Mouse (Mus musculus) activated CD4-positive, CD25-positive, alpha-beta regulatory T cell, adult 9 weeks (primary cell): ENCODE measurements around the gene Podxl. TPM values are rescaled to one million over a fixed set of nuclear protein-coding genes. Genes with fewer than 3 reads are reported as not detected.

ENCODE experiments used
- polyA plus RNA-seq: library from polyadenylated mRNA; unstranded; fragments of 100-300 nt; shearing (Covaris generic); gene quantifications from one replicate; pipeline ENCODE4 v1.2.1, GENCODE M21; 2017

Gene Podxl
- polyA plus RNA-seq, result not detected

GRCm38 (mm10) chr6:31563235-31564181 is at the start of gene Podxl:
TSS of gene Podxl (minus strand) at chr6:31563981.

Other genes starting within 250 kb of the Podxl start
- 324 TPM for gene Mkln1, start 165.2 kb downstream of the Podxl start, polyA plus RNA-seq